Mouse (Mus musculus): ENCODE measurements around the gene Pebp1.

Pebp1 gene

GRCm38 (mm10) chr5:117268749-117269148 is 18.7 kb downstream of the Pebp1 start:
- no peak for TF ChIP-seq GATA4 (IDR thresholded peaks at IDR 0.05; ENCODE audit: insufficient replicate concordance, low read length)

DNA sequence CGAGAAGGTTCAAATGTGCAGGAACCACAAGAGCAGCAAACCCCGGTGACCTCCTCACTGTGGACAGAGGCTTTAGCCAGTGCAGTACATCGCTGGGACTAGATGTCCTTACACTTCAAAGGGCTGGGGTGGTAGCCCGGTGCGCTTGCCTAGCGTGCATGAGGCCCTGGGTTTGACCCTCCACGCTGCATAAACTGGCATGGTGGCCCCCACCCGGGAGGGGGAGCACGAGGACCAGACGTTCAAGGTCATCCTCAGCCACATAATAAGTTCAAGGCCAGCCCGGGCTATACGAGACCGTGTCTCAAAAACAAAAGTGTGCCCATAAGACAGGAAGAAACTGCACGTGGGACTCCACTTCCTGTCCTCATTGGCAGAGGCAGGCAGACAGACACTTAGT is 19.5 kb downstream of the Pebp1 start:
- no peak for TF ChIP-seq GATA4 (IDR thresholded peaks at IDR 0.05; ENCODE audit: insufficient replicate concordance, low read length)

- no peak for TF ChIP-seq GATA4 (IDR thresholded peaks at IDR 0.05; ENCODE audit: insufficient replicate concordance, low read length)
Measured at GRCm38 (mm10) chr5:117264701-117265100, 22.7 kb downstream of the Pebp1 start.

DNA sequence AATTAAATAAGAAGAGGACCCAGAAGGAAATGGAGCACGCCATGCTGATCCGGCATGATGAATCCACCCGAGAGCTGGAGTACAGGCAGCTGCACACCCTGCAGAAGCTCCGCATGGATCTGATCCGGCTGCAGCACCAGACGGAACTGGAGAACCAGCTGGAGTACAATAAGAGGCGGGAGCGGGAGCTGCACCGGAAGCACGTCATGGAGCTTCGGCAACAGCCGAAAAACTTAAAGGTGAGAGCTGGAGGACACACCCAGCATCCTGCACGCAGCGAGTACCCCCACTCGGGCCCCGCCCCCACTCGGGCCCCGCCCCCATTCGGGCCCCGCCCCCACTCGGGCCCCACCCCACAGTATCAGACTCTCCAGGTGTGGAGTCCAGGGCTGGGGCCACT is 23.9 kb downstream of the Pebp1 start:
- no peak for TF ChIP-seq GATA4 (IDR thresholded peaks at IDR 0.05; ENCODE audit: insufficient replicate concordance, low read length)

DNA sequence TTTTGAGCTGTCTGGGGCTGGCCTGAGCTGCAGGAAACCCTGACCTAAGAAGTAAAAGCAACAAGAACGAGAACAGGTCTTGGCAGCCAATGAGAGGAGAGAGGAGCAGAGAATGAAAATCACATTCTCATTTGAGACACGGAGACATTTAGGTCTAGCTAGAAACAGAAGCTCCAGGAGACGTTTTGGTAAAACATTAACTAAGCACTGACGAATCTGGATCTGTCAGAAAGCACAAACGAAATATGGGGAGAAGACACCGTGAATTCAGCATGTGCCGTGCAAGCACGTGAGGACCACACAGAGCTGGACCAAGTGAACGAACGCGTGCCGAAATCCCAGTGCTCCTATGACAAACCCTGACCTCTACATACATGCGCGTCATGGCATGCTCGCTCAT is 29.1 kb downstream of the Pebp1 start:
- no peak for TF ChIP-seq GATA4 (IDR thresholded peaks at IDR 0.05; ENCODE audit: insufficient replicate concordance, low read length)

DNA sequence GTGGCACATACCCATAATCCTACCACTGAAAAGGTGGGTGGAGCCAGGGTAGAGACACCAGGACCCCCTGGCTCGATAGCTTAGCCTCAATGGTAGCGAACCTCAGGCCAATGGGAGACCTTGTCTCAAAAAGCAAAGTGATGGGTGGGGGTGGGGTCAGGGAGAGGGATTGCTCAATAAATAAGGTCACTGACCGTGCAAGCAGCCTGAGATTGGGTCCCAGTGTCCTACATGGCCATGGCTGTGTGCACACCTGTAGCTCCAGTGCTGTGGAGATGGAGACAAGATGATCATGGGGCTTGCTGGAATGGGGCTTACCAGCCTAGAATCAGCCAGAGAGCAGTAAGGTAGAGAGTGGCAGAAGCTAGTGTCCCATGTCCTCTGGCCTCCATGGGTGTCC is 35.7 kb downstream of the Pebp1 start:
- no peak for TF ChIP-seq GATA4 (IDR thresholded peaks at IDR 0.05; ENCODE audit: insufficient replicate concordance, low read length)

DNA sequence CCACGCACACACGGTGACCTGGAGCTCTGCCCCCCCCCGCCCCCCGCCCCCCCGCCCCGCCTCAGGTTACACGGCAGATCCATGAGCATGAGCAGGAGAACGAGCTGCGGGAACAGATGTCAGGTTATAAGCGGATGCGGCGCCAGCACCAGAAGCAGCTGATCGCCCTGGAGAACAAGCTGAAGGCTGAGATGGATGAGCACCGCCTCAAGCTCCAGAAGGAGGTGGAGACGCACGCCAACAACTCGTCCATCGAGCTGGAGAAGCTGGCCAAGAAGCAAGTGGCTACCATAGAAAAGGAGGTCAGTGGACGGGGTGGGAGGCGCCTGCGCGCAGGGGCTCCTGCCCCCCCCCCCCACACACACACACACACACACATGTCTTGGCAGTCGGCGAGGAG is 36.6 kb downstream of the Pebp1 start:
- TF ChIP-seq GATA4 (IDR thresholded peaks at IDR 0.05; ENCODE audit: insufficient replicate concordance, low read length), result no peak

GRCm38 (mm10) chr5:117248351-117248750 is 39.1 kb downstream of the Pebp1 start:
- no peak for TF ChIP-seq GATA4 (IDR thresholded peaks at IDR 0.05; ENCODE audit: insufficient replicate concordance, low read length)

GRCm38 (mm10) chr5:117245170-117245569 is 42.3 kb downstream of the Pebp1 start:
- TF ChIP-seq GATA4 (IDR thresholded peaks at IDR 0.05; ENCODE audit: insufficient replicate concordance, low read length), result no peak

DNA sequence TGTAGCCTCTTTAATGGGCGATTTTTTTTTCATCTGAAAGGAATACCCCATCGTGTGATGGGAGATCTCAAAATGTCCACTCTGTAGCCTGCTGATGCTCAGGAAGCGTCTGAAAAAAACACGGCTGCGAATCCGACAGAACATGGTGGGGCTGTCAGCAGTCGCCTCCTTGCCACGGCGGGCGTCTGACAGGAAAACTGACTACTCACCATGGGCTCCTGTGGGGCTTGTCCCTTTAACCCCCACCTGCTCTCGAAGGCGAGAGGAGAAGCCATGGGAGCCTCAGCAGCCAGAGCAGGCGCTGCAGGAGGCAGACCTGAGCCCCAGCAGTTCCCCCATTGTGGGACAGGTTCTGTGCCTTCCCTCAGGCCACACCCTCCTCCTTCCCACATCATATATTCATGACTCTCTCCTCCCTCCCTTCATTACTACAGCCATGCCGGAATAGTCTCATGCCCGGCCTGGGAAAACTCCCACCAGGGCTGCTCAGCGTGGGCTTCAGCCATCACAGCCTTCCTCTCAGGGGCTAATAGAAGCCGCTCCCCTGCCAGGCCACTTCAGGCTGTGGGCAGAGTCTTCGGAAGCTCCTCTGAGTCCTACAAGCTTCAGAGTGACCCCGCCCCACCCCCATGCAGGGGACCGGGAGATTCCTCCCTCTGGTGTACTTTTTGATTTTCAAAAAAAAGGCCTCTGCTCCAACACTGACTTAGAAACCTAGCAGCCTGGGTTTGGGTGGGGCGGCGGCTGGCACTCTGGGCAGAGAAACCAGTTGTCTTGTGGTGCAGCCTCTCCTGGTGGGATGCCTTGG is 44.5 kb downstream of the Pebp1 start:
- TF ChIP-seq GATA4 (IDR thresholded peaks at IDR 0.05; ENCODE audit: insufficient replicate concordance, low read length), result no peak

- TF ChIP-seq GATA4 (IDR thresholded peaks at IDR 0.05; ENCODE audit: insufficient replicate concordance, low read length), result no peak
Measured at GRCm38 (mm10) chr5:117241935-117242531, 45.4 kb downstream of the Pebp1 start.

DNA sequence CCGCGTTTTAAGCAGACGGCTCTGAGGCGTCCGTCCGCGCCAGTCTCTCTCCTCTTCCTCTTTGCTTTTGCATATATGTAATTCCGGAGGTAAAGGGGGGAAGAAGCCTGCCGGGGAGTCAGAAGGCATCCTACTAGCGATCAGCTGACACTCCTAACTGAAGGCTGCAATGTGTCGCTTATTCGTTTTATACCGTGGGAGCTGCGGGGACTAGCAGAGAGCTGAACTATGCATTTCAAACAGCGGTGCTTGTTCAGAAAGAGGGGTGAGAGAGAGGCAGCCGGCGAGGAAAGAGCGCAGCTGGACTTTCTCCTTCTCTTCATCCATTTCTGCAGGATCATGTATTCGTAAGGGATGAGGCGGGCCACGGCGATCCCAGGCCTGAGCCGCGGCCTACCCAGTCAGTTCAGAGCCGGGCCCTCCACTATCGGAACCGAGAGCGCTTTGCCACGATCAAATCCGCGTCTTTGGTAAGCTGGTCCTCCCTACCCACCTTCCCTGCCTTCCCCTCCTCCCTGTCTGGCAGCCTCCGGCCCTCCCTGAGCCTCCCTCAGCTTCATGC is 46.6 kb downstream of the Pebp1 start:
- TF ChIP-seq GATA4 (IDR thresholded peaks at IDR 0.05; ENCODE audit: insufficient replicate concordance, low read length), result no peak

DNA sequence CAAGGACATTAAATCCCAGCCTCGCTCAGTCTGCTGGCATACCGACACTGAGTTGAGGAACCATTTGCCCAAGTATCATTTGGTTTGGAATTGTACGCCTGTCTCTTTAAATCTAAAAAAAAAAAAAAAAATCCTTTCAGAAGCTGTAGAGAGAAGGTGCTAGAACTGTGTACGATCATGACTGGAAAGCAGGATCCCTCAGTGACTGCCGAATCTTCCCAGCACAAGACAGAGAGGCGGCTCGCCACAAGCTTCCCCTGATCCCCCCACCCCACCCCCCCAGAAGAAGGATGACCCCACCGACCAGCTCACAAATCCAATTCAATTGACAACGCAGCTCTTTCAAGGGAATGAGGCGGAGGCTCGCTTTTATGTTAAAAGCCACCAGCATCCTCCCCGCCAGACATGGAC is 47.1 kb downstream of the Pebp1 start:
- TF ChIP-seq GATA4 (IDR thresholded peaks at IDR 0.05; ENCODE audit: insufficient replicate concordance, low read length), result no peak

DNA sequence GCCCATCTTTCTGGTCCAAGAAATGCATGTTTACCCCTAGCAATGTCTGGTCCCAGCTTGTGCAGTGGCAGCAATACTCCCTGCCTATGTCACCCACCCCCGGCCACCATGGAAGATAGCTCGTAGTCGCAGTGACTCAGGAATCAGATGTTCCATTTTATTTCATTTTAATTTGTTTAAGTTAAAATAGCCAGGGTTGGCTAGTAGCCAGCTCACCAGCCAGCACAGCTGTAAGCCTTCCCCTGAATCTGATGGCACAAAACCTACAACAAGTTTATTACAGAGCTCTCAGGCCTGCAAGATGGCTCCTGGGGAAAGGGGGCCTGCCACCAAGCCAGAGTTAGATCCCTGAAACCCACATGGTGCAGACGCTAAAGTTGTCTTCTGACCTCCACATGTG is 48.3 kb downstream of the Pebp1 start:
- no peak for TF ChIP-seq GATA4 (IDR thresholded peaks at IDR 0.05; ENCODE audit: insufficient replicate concordance, low read length)

- TF ChIP-seq GATA4 (IDR thresholded peaks at IDR 0.05; ENCODE audit: insufficient replicate concordance, low read length), result no peak
Measured at GRCm38 (mm10) chr5:117236540-117236939, 50.9 kb downstream of the Pebp1 start.

All from liver, adult (tissue).